Mouse (Mus musculus): Measurements from ENCODE around the gene Wfdc2. TPM values are rescaled to one million over a fixed set of nuclear protein-coding genes. Genes with fewer than 3 reads are reported as not detected.
A peak's percentile ranks its signal among the peaks of the same experiment; 100 is the strongest.
"Not testable (repeated sequence)": the region's sequence is repeated elsewhere in the genome, so short reads cannot be mapped to it uniquely, and the experiment has no call there.

Wfdc2 gene
- total RNA-seq, 2 experiments from 2014 or later, result not detected

DNA sequence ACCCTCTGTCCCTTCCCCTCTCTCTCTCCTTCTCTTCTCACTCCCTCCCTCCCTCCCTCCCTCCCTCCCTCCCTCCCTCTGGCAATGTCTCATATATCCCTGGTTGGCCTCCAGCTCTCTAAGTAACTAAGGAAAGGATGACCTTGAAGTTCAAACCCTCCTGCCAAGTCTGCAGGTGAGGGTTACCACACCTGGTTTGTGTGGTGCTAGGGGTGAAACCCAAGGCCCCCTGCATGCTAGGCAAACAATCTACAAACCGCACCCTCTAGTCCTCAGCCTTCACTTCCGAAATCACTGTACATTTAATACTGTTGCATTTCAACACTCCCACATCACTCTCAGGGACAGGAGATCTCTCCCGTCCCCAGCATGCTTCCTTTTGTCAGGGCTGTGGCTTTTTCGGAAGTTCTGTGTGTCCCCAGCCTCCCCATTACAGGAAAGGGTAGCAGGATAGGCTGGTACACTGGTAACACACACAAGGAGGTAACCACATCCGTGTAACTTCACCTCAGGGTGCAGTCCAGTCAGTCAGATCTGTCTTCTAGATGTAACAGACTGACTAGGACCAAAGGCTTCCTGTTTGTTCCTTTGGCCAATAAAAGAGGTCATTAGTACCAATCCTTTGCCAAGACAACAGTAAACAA, 17.6 kb upstream of the Wfdc2 start:
- ATAC-seq (replicated peaks; ENCODE audit: poor library complexity, severe bottlenecking), result peak; percentile 98

DNA sequence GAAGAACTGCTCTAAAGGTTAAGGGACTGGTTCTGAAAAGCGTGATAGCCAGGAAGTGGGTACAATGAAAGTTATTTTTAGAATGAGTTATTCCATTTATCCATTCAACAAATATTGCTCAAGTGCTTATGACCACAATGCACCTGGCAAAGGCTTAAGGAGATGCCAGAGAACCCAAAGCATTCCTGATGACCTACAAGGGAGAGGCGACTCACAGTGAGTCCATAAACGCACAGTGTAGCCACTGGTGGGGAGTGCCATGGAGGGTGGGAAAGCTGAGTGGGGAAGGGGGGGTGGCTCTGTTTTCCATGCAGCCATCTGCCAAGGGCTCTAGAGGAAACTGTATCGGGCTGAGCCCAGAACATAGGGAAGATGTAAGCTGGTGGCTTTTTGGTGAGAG, 12.9 kb upstream of the Wfdc2 start:
- no peak for ATAC-seq (replicated peaks; ENCODE audit: poor library complexity, severe bottlenecking)

DNA sequence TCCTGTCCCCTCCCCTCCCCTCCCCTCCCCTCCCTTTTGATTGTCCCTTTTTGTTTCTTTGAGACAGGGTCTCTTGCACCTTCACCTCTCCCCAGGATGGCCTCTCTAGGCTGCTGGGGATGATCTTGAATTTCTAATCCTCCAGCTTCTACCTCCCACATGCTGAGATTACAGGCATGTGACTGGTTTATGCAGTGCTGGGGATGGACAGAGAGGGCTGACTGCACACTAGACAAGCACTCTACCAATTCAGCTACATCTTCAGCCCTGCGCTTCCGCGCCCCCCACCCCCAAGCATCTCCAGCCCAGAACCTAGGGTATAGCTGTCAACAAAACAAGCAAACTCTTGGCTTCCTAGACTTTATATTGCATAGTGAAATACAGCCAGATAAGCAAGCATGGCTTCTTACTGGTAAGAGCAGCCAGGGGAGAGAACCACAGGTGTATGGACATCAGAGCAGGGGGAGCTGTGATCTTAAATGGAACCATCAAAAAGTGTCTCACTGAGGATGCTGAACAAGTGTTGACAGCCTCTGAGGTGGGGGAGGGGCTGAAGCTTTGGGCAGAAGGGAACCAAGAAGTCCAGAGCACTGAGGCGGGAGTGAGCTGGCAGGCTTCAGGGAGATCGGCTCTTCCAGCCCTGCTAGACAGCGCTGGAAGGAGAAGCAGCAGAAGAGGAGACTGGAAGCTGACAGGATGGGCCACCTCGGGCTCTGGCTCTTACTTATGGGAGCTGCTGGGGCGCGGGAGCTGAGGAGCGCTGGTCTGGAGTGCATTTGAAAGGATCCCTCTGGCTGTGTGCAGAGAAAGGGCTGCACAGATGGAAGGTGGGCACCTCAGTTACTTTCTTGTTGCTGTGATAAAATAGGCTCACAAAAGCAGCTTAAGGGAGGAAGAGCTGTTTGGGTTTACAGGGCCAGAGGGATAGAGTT, 12.0 kb upstream of the Wfdc2 start:
- no peak for ATAC-seq (replicated peaks; ENCODE audit: poor library complexity, severe bottlenecking)

DNA sequence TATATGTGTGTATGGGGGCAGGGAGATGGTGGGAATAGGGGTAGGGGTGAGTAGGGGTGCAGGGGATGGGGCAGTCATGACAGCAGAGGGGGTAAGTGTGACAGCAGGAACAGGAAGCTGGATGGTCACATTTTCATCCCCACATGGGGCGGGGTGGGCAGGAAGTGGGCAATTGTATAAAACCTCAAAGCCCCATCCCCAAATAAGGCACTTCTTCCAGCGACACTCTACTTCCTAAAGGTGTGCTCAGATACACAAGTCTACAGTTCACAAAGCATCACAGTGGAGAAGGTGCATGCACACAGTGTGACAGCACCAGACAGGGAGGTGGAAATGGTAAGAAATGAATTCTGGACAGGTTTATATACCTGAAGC, 11.3 kb upstream of the Wfdc2 start:
- ATAC-seq (replicated peaks; ENCODE audit: poor library complexity, severe bottlenecking), result no peak

DNA sequence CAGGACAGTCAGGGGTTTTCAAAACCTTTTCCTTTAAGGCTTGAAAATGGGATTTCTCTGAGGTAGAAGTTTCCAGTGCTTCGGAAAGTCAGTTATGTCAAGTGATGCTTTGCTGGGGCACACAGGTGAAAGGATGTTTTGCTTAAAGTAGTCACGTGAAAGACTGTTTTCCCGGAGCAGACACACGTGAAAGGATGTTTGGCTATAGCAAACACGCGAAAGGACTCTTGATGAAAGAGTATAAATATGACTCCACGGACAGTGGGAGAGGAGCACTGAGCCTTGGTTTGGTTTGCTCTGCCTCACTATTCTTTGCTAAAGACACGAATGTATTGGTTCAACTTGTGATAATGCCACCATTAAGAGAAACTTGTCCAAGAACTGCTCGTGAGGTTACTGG, 10.7 kb upstream of the Wfdc2 start:
- ATAC-seq (replicated peaks; ENCODE audit: poor library complexity, severe bottlenecking), result no peak

DNA sequence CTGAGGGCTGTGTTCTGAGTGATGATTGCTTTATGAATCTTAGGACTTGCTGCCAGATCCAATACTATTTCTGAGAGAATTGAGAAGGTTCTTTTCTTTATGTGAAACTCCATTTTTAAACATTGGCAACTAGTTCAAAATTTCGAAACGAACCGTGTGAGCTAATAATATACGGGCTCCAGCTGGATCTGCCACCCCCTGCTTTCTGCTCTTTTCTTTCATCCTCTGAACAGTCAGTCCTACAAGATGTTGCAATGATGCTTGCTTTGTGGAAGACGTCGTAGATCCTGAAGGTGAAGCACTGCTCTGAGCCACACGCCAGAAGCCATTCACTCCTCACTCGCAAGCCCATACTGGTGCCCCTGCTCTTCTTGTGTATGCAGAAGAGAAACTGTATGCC, 3.8 kb upstream of the Wfdc2 start:
- ATAC-seq (replicated peaks; ENCODE audit: poor library complexity, severe bottlenecking), result no peak; the same call in 1 of the 2 replicates

DNA sequence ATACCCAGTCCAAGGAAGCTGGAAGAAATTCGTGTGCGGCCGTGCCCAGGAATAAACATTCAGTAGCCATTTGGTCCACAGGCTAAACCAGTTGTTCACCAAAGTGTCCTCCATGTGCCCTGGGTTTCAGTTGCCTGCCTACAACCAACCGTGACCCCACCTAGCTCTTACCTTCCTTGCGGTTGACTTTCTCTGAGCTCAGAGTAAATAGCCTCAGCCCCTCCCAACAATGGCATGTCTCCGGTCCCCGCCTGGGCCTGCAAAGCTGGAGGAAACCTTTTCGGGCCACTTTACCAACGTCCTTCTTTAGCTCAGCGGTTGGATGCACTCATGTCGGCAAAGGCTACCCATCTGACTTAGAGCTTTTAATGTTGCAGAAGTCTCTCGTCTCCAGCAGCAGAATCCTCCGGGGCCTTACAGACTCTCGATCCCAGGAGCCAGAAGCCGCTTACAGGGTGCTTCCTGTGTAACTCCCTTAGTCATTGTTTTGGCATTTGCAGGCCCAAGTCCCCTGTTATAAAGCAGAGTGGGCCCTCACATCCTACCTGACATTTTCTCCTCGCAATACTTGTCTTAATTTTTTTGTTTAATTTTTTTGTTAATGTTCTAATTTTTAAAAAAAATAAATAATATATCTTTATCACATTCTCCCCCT, 3.1 kb upstream of the Wfdc2 start:
- 0 out of 2 replicates have a peak, but pooled peaks have one; percentile 9 for ATAC-seq (replicated peaks; ENCODE audit: poor library complexity, severe bottlenecking)

DNA sequence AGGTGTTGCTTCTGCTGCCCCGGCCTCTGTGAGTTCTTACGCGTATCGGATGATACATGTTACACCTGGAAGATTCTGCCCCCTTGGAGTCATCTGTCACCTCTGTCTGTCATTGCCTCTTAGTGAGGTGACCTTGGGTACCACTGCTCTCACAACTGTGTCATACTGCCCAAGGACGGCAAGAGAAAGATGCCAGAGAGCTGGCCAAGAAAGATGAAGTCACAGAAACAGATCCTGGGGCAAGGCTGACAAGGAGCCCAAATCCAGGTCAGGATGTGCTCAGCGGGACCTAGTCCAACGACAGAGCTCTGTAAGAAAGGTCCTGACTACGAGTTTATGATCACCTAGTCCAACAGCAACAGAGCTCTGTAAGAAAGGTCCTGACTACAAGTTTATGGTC, 2.1 kb upstream of the Wfdc2 start:
- ATAC-seq (replicated peaks; ENCODE audit: poor library complexity, severe bottlenecking), result no peak

DNA sequence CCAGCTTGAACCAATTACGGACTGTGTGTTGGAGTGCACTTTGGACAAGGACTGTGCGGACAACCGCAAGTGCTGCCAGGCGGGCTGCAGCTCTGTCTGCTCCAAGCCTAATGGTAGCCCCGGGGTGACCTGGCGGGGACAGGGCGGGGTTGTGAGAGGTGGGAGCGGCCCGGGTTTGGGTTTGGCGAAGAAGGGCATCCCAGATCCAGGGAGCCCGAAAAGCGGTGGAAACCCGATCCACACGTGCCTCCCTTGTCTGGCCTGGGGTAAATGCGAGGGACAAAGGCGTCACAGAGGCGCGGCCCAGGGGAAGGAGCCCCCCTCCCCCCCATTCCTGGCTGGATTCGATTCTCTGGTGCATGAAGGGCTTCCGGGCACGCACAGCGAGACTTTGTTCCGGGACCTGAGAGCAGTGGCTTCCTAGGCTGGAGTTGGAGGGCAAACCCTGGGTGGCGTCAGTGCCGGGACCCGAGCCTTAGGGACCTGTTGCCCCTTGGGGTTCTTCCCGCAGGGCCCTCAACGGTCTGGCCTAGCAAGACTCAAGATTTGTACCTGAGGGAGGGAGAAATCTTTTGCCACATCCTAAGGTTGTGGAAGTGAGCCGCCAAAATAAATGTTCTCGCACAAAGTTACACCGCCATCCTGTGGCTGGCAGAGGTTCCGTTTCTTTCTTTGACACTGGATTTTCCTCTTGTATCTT, 1.3 kb downstream of the Wfdc2 start:
- peak; percentile 23; the same call in 1 of the 2 replicates for ATAC-seq (replicated peaks; ENCODE audit: poor library complexity, severe bottlenecking)

DNA sequence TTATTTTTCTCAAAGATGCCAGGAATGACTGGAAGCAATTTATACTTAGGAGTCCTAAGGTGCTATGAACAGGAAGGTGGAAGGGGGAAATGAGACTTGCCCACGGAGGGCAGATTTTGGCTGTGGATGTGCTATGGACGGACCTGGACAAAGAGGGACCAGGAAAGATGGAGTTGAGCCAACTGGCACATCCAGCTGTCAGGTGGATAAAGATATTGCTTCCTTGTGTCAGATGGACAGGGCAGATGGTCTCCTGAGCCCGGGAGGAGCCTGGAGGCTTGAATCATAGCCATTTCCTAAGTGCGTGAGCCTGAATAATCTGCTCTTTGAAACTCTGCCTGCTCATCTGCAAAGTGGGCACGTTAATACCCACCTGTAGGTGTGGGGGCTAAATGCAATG, 2.1 kb downstream of the Wfdc2 start:
- no peak for ATAC-seq (replicated peaks; ENCODE audit: poor library complexity, severe bottlenecking)

DNA sequence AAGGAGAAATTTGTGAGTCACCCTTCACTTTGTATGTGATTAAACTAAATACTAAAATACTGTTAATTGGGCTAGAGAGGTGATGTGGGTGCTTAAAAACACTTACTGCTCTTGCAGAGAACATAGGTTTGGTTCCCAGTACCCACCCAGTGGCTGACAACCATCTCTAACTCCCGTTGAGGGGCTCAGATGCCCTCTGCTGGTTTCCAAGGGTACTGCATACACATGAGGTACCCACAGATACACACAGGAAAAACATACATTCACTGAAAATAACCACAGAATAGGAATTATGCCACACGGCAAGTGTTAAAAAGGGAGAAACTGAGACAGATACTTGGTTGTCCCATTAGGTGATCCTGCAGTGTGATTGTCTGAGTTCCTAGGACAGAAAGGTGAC, 4.8 kb downstream of the Wfdc2 start:
- ATAC-seq (replicated peaks; ENCODE audit: poor library complexity, severe bottlenecking), result no peak

DNA sequence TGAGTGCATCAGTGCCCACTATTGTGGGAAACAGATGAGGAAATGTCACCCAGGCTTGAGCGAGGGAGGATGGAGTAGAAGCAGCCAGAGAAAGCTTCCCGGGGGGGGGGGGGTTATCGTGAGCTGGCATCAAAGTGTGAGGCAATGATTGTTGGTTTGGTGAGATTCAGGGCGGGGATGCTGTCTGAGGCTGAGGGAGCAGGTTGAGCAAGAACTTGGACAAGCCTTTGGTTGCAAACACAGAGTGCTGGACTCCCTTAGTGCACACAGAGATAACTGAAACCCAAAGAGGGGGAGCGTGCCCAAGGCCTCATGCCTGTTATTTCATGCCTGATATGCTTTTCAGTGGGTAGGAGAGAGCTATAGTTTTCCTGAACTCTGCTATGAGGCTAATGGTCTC, 5.2 kb downstream of the Wfdc2 start:
- ATAC-seq (replicated peaks; ENCODE audit: poor library complexity, severe bottlenecking), result peak; percentile 56

DNA sequence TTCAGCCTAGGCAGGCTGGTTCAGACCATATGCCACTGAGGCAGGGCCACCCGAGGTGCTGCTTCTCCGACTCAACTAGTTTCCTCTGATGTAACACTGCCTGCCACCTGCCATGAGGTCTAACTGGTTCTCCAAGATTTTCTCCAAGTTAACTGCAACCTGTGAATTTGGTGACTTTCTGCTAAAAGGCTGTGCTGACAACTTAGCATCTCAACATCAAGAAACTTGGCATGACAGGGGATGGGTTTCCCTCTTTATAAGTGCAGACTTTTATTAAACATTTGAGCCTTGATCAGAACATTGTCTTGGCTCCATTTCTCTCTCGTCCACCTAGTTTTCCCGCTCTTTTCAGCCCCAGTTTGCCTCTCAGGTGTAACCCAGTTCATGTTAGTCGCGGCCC, 11.1 kb downstream of the Wfdc2 start, which contains the start of gene Spint3:
TSS of gene Spint3 (minus strand) at position 101 of the 400 bp plus-strand sequence.
- not testable (repeated sequence) for ATAC-seq (replicated peaks; ENCODE audit: poor library complexity, severe bottlenecking)

DNA sequence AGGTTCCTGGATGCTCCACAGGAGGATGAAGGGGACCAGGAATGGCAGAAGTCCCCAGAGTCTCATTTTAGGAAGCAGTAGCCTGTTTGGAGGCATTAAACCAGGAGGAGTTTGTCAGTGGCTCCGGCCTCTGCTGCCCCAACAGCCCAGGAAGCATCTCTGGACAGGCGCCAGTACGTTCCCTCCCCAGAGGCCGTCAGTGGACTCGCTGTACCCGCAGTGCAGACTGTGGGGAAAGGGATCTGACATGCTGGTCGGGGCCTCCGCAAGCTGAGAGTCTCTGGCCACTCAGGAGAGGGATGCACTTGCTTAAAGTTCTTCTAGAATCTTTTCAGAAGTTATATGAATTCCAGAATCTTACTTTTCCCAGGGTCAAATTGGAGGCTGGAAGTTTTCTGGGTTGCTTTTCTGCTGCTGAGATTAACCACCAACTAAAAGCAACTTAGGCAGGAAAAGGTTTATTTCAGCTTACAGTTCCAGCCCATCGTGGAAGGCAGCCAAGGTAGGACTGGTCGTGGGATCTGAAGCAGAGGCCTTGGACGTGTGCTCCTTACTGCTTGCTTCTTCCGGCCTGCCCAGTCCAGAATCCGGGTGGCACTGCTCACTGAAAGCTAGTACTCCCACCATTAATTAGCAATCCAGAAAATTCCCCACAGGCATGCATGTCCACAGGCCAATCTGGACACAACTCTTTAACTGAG, 23.0 kb downstream of the Wfdc2 start, which contains the start of gene Wfdc6a:
TSS of gene Wfdc6a (minus strand) at position 423 of the 701 bp plus-strand sequence.
- ATAC-seq (replicated peaks; ENCODE audit: poor library complexity, severe bottlenecking), result not testable (repeated sequence)

DNA sequence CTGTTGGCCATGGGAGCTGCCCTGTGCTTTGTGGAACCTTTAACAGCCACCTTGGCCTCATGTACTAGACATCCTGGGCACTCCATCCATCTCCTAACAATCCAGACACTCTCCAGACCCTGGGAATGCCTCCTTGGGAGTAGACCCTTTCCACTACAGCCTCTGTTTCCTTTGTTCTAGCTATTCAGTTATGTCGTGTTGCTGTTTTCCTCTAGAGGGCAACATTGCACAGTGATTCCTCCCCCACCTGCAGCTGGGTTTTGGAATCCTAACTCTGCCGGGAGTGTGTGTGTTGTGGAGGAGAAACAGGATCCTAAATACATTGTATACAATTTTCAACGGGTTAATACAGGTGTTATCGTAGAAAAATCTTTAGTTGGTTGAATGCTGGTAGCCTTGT, 29.8 kb downstream of the Wfdc2 start:
- peak; percentile 52 for ATAC-seq (replicated peaks; ENCODE audit: poor library complexity, severe bottlenecking)

DNA sequence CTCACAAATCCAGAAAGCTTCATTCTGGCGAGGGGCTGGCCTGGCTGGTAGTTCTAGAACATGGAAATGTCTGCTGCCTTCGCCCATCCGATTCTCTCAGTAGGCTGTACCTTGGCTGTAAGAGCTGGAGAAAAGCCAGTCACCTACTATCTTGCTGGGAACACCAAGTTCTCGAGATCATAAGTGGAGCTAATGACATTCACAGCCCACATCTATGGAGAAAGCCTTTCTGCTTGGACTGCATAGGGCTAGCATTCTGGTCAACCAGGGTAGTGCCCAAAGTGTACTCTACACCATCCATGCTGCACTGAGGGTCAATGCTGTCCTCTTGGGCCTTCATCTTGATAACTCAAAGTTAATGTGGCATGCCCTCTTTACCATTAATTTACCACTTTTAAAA, 31.3 kb downstream of the Wfdc2 start, which contains the start of gene Eppin:
TSS of gene Eppin (minus strand) at position 101 of the 400 bp plus-strand sequence.
- no peak for ATAC-seq (replicated peaks; ENCODE audit: poor library complexity, severe bottlenecking)

DNA sequence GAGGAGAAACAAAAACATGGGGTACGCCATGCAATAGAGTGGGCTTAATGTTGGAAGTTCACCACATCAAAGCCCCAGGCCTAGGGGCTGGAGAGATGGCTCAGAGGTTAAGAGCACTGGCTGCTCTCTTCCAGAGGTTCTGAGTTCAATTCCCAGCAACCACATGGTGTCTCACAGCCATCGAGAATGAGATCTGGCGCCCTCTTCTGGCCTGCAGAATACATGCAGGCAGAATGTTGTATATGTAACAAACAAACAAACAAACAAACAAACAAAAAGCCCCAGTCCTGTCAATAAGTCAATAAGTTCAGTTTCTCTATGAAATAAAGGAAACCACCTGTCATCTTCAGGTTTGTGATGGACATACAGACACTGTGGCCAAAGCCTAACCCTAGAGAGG, 38.0 kb downstream of the Wfdc2 start:
- no peak for ATAC-seq (replicated peaks; ENCODE audit: poor library complexity, severe bottlenecking)

DNA sequence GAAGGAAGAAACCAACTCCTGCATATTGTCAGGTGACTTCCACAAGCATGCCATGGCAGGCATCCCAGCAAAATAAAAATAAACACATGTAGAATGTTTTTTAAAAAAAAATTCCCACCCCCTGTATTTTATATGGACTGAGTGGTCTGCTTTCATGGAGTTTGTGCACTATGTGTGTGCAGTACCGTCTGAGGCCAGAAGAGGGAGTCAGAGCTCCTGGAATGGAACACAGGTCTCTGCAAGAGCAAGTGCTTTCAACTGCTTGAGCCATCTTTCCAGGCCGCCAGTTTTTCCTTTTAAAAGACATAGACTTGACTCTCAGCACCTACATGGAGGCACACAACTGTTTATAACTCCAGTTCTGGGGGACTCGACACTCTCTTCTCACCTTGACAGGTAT, 41.3 kb downstream of the Wfdc2 start:
- ATAC-seq (replicated peaks; ENCODE audit: poor library complexity, severe bottlenecking), result no peak

DNA sequence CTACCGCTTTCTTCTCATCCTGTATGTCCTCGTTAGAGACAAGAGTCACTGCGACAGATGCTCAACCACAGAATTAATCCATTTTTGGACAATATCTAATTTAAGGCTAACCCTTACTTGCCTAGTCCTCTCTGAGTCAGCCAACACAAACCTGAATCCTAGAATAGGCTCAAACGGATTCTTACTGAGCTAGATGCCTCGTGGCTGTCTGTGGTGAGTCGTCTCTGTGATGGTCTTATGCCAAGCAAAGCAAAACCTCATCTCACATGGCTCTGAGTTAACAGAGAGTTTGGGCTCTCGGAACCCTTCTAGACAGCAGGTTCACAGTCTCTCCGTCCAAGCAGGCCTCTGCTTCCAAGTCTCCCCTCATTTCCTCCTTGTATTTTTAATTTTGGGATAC, 42.2 kb downstream of the Wfdc2 start:
- ATAC-seq (replicated peaks; ENCODE audit: poor library complexity, severe bottlenecking), result no peak

DNA sequence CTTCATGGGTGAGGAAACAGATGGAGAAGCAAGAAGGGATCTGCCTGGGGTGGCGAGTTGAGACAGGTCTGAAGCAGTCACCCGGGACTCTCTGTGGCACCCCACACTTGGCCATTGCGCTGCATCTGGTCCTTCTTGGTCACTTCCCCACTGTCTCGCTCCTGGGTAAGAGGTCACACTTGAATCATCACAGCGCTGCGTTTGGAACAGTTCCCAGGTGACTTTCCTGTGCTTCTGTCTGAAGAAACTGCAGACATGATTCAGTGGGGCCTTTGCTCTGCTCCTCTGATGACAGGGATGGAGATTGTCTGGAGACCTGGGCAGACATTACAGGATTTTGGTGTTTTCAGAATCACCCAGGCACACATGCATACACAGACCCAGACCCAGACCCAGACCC, 46.6 kb downstream of the Wfdc2 start:
- no peak for ATAC-seq (replicated peaks; ENCODE audit: poor library complexity, severe bottlenecking)
